Mouse (Mus musculus) E14TG2a.4 (cell line): ENCODE results near the gene Ext2.

Source experiments
- CTCF ChIP-seq: conservative IDR thresholded peaks from 2 replicates; pipeline ENCODE4 v1.5.1; 2014; ENCODE audit warnings: low read length
- NANOG ChIP-seq: IDR thresholded peaks from 2 replicates; pipeline ENCODE4 v1.6.1; 2014; ENCODE audit warnings: borderline replicate concordance, low read length, mixed read lengths
- POU5F1 ChIP-seq: IDR thresholded peaks from 2 replicates; pipeline ENCODE4 v1.6.1; 2014; ENCODE audit warnings: low read length, borderline replicate concordance

DNA sequence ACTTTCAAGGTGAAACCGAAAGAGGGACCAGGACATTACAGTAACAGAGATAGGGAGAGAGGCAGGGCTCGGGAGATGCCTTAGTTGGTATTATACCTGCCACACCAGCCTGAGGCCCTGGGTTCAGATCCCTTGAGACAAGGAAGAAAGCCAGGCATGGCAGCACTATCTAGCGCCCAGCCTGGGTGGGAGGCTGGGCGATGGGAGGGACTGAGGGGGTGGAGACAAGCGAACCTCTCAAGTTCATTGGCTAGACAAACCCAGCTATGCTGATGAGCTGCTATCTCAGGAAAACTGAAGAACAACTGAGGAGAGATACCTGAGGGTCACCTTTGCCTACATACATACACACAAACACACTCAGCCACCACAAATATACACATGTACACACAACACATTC lies 17.3 kb downstream of the Ext2 start:
- no peak for TF ChIP-seq CTCF
- TF ChIP-seq NANOG: no peak
- no peak for TF ChIP-seq POU5F1
